Mouse (Mus musculus) hindbrain, embryonic 16.5 days (tissue): ENCODE measurements around the gene Ankrd54. TPM values are rescaled to one million over a fixed set of nuclear protein-coding genes. Genes with fewer than 3 reads are reported as not detected.
"Not testable (repeated sequence)": the region's sequence is repeated elsewhere in the genome, so short reads cannot be mapped to it uniquely, and the experiment has no call there.

Experiments
- ATAC-seq: fragments of 200-750 bp; cut with Nextera tagmentation; 2 replicates; pipeline ENCODE4 v1.8.0; 2017; ENCODE audit warnings: moderate TSS enrichment, moderate library complexity
- H3K27ac ChIP-seq: fragments of 300-500 bp; sonication (generic); 2 replicates; pipeline ENCODE4 v1.5.1; 2014; ENCODE audit warnings: low read depth, mild to moderate bottlenecking, control low read depth, low read length, moderate library complexity
- H3K27me3 ChIP-seq: fragments of 300-500 bp; sonication (generic); replicated peaks from 2 replicates; pipeline ENCODE4 v1.6.1; 2014; ENCODE audit warnings: low read length; ENCODE audit not compliant: control insufficient read depth, insufficient read depth
- H3K36me3 ChIP-seq: fragments of 300-500 bp; sonication (generic); 2 replicates; pipeline ENCODE4 v1.6.1; 2014; ENCODE audit warnings: mild to moderate bottlenecking, low read length, moderate library complexity, mixed read lengths; ENCODE audit not compliant: control insufficient read depth, insufficient read depth
- H3K4me1 ChIP-seq: fragments of 300-500 bp; sonication (generic); 2 replicates; pipeline ENCODE4 v1.6.1; 2014; ENCODE audit warnings: low read depth, low read length; ENCODE audit not compliant: control insufficient read depth, insufficient read depth
- H3K4me2 ChIP-seq: fragments of 300-500 bp; sonication (generic); 2 replicates; pipeline ENCODE4 v1.6.1; 2014; ENCODE audit warnings: mild to moderate bottlenecking, low read length, control low read depth, moderate library complexity
- H3K4me3 ChIP-seq: fragments of 300-500 bp; sonication (generic); 2 replicates; pipeline ENCODE4 v1.5.1; 2014; ENCODE audit warnings: mild to moderate bottlenecking, low read length, control low read depth, moderate library complexity
- H3K9ac ChIP-seq: fragments of 300-500 bp; sonication (generic); 2 replicates; pipeline ENCODE4 v1.6.1; 2014; ENCODE audit warnings: low read depth, mild to moderate bottlenecking, control low read depth, low read length, moderate library complexity
- H3K9me3 ChIP-seq: fragments of 300-500 bp; sonication (generic); 2 replicates; pipeline ENCODE4 v1.6.1; 2014; ENCODE audit warnings: mild to moderate bottlenecking, low read length, moderate library complexity; ENCODE audit not compliant: control insufficient read depth
- WGBS: fragments of 180-500 bp; shearing (Covaris S2); extraction: QIAGEN DNeasy Blood & Tissue Kit; methylation state at CpG from one replicate; pipeline ENCODE4 v1.1.7; 2014; 5-methylcytosine and 5-hydroxymethylcytosine counted together
- polyA plus RNA-seq: library from polyadenylated mRNA; unstranded; fragments of >200 nt; fragmentation: Nextera tagmentation; extraction: Ambion mirVana; gene quantifications from 2 replicates; pipeline ENCODE4 v1.2.1, GENCODE M21; 2015

Gene Ankrd54
- polyA plus RNA-seq, 1 experiment from 2014 or later = 50.0 TPM

DNA sequence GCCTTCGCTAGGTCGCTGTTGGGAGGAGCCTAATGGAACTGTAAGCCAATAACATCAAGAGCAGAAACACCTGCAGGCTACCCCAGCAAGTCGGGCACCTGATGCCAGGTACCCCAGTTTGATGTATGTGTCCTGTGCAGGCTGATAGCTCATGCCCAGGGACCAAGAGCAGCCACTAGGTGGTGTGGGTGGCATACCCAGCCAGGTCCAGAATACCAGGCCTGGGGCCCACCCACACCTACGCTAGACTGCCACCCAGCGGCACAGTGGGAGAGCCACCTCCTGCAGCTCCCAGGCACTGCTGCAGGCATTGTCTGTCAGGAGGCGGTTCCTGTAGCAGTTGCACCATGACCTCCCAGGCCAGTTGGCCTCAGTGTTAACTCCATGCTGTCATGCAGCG lies 23.8 kb downstream of the Ankrd54 start:
- Histone ChIP-seq H3K36me3 (no peaks in the 10 kb centered on the region), H3K4me2 (no peak overlapping the region), H3K27me3 (peaks cover 10% of the 10 kb centered on the region), H3K9ac (no peak overlapping the region), H3K4me1 (peaks cover 10% of the 10 kb centered on the region), H3K9me3 (no peaks in the 10 kb centered on the region), H3K27ac (no peak overlapping the region), H3K4me3 (no peak overlapping the region)
- ATAC-seq = 0 out of 2 replicates have a peak, but pooled peaks have one; percentile 21
- 21% methylated on average over 7 of the region's 7 CpGs for WGBS

DNA sequence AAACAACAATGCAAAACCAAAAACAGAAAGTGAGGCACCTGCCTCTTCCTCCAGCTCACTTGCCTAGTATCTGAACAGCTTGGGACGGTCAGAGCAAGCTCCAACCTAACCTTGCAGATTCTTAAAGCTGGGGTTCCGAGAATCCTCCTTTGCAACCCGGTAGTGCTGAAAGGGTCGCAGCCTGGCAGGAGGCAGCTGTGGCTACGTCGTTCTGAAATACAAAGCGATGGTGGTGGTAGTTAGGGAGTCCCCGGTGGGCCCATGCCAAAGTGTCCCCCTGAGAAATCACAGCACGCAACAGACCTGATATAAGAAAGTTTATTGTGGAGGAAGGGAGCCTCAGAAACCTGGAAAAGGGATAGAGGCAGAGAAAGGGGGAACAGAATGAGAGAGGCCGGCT lies 24.4 kb downstream of the Ankrd54 start:
- Histone ChIP-seq H3K9me3 (no peaks in the 10 kb centered on the region), H3K27me3 (peaks cover 9% of the 10 kb centered on the region), H3K4me2 (no peak overlapping the region), H3K27ac (no peak overlapping the region), H3K4me3 (no peak overlapping the region), H3K9ac (no peak overlapping the region), H3K4me1 (peaks cover 10% of the 10 kb centered on the region), H3K36me3 (no peaks in the 10 kb centered on the region)
- no peak for ATAC-seq
- WGBS = 61% methylated on average over 10 of the region's 10 CpGs

DNA sequence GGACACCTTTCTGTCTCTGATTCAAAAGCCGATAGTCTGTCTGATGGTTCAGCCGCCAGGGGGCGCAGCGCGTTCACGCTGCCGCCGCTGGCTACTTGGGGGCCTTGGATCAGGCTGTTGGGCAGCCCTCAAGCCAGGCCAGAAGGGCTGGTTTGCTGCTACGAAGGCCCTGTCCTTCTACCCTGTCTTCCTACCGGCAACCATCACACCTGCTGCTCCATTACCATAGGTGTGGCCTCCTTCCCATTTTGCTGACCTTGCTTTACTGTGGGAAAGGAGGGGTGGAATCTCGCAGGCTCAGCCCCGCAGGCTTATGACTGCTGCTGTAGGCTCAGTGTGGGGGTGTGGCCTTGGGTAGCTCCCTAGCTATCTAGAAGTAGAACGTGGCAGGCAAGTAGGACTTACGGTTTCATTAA lies 24.8 kb downstream of the Ankrd54 start:
- Histone ChIP-seq H3K36me3 (no peaks in the 10 kb centered on the region), H3K4me3 (no peak overlapping the region), H3K4me2 (peak overlapping the region; percentile 27), H3K9ac (0 out of 2 replicates have a peak overlapping the region, but pooled peaks have one; percentile 14), H3K4me1 (peaks cover 10% of the 10 kb centered on the region), H3K27ac (no peak overlapping the region), H3K9me3 (no peaks in the 10 kb centered on the region), H3K27me3 (peaks cover 9% of the 10 kb centered on the region)
- ATAC-seq = no peak
- 10% methylated on average over 14 of the region's 14 CpGs for WGBS

- H3K4me2 ChIP-seq, H3K27me3 ChIP-seq, H3K9ac ChIP-seq, H3K27ac ChIP-seq, ATAC-seq, H3K4me3 ChIP-seq, H3K36me3 ChIP-seq, H3K9me3 ChIP-seq: not testable (repeated sequence)
- 84% methylated on average over 5 of the region's 5 CpGs for WGBS
- peaks cover 30% of the 10 kb centered on the region for H3K4me1 ChIP-seq
Observed at GRCm38 (mm10) chr15:79031908-79032307, 30.8 kb downstream of the Ankrd54 start.

- peak; percentile 88 for ATAC-seq
- no peaks in the 10 kb centered on the region for H3K9me3 ChIP-seq
- no peaks in the 10 kb centered on the region for H3K36me3 ChIP-seq
- under 1% methylated on average over 52 of the region's 52 CpGs for WGBS
- peak overlapping the region; percentile 75 for H3K4me3 ChIP-seq
- no peaks in the 10 kb centered on the region for H3K27me3 ChIP-seq
- H3K27ac ChIP-seq = peak overlapping the region; percentile 72
- peaks cover 34% of the 10 kb centered on the region for H3K4me1 ChIP-seq
- peak overlapping the region; percentile 100 for H3K4me2 ChIP-seq
- H3K9ac ChIP-seq = peak overlapping the region; percentile 71
Observed at GRCm38 (mm10) chr15:79030551-79031435, 31.9 kb downstream of the Ankrd54 start.

GRCm38 (mm10) chr15:79029519-79030241 lies 33.0 kb downstream of the Ankrd54 start:
- H3K9me3 ChIP-seq = no peaks in the 10 kb centered on the region
- 4% methylated on average over 11 of the region's 11 CpGs for WGBS
- H3K4me1 ChIP-seq = peaks cover 38% of the 10 kb centered on the region
- no peaks in the 10 kb centered on the region for H3K36me3 ChIP-seq
- H3K27me3 ChIP-seq = no peaks in the 10 kb centered on the region
- peak overlapping the region; percentile 71 for H3K9ac ChIP-seq
- ATAC-seq = no peak
- peak overlapping the region; percentile 72 for H3K27ac ChIP-seq
- H3K4me2 ChIP-seq = peak overlapping the region; percentile 100
- H3K4me3 ChIP-seq = peak overlapping the region; percentile 75

DNA sequence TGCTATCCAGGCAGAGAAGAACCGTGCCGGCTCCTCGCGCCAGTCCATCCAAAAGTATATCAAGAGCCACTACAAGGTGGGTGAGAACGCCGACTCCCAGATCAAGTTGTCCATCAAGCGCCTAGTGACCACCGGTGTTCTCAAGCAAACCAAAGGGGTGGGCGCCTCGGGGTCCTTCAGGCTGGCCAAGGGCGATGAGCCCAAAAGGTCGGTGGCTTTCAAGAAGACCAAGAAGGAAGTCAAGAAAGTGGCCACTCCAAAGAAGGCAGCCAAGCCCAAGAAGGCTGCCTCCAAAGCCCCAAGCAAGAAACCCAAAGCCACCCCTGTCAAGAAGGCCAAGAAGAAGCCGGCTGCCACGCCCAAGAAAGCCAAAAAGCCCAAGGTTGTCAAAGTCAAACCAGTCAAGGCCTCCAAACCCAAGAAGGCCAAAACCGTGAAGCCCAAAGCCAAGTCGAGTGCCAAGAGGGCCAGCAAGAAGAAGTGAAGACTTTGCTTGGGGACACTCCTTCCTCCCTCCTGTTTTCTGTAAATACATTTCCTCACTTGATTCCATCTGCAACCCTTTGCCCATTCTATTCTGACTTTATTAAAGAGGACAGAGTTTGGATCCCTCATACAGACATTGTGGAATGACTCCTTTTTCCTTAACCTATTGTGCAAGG lies 33.7 kb downstream of the Ankrd54 start:
- ATAC-seq = no peak
- no peaks in the 10 kb centered on the region for H3K27me3 ChIP-seq
- H3K27ac ChIP-seq = peak overlapping the region; percentile 95
- peak overlapping the region; percentile 97 for H3K9ac ChIP-seq
- no peaks in the 10 kb centered on the region for H3K9me3 ChIP-seq
- H3K36me3 ChIP-seq = no peaks in the 10 kb centered on the region
- peak overlapping the region; percentile 100 for H3K4me2 ChIP-seq
- peaks cover 38% of the 10 kb centered on the region for H3K4me1 ChIP-seq
- WGBS = 22% methylated on average over 16 of the region's 16 CpGs
- H3K4me3 ChIP-seq = peak overlapping the region; percentile 75

GRCm38 (mm10) chr15:79028237-79028738 lies 34.4 kb downstream of the Ankrd54 start, which contains the start of gene H1f0:
Gene H1f0, plus strand, starts transcription at chr15:79028450.
- H3K9me3 ChIP-seq = no peaks in the 10 kb centered on the region
- ATAC-seq = peak; percentile 81
- H3K4me2 ChIP-seq = peak within 1 kb of the TSS; percentile 100
- no peaks in the 10 kb centered on the region for H3K36me3 ChIP-seq
- WGBS = 0% methylated on average over 51 of the region's 58 CpGs
- H3K9ac ChIP-seq = peak within 1 kb of the TSS; percentile 97
- H3K4me3 ChIP-seq = peak within 1 kb of the TSS; percentile 75
- H3K27ac ChIP-seq = peak within 1 kb of the TSS; percentile 95
- H3K27me3 ChIP-seq = no peaks in the 10 kb centered on the region
- H3K4me1 ChIP-seq = peaks cover 38% of the 10 kb centered on the region
